8 mouse cellular contexts compared by ENCODE assay signal in the genomic region with DNA sequence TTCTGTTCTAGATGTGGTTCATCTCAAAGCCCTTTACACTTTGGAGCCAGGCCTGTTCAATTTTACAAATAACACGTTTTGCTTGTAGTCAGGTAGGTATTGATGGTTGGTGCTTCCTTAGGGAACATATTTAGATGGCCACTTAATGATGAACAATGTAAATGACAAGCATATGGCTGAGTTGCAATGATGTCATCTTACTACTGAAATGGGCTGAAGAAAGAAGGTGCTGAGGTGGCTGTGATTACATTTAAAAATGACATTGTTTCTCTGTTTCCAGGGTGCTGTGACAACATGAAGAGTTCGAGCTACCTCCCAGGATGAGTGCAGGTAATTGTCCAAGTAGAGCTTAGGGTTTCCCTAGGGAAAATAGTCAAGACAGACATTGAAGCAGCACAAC. TPM values are rescaled to one million over a fixed set of nuclear protein-coding genes. Genes with fewer than 3 reads are reported as not detected.
DNase-seq lines count a peak whose midpoint lies in the region; ATAC-seq and TF ChIP-seq lines count a peak whose summit lies in the region.

No protein-coding gene starts in this region.

- peak overlapping the region; percentile 88 for H3K4me2 ChIP-seq in forebrain, embryonic 13.5 days
- peak overlapping the region; percentile 87 for H3K4me2 ChIP-seq in liver, embryonic 14.5 days (ENCODE audit: low read depth)

- peaks cover 53% of the 10 kb centered on the region for H3K79me3 ChIP-seq in C2C12 (ENCODE audit: low read depth)

- peak overlapping the region; percentile 94 for H3ac ChIP-seq in C2C12 (ENCODE audit: control insufficient read depth, insufficient read length, low read depth)

- ATAC-seq in forebrain, embryonic 13.5 days = no peak
- ATAC-seq in liver, embryonic 14.5 days (ENCODE audit: insufficient read depth) = no peak

- peaks cover 2% of the 10 kb centered on the region for H3K4me1 ChIP-seq in heart, adult 2 months (ENCODE audit: control insufficient read depth, insufficient read depth, low read length)
- peaks cover 41% of the 10 kb centered on the region for H3K4me1 ChIP-seq in forebrain, embryonic 13.5 days
- peaks cover 16 to 26% of the 10 kb centered on the region in 2 experiments for H3K4me1 ChIP-seq in liver, embryonic 14.5 days (replicated peaks; ENCODE audit: control insufficient read depth in 2 of 2, insufficient read depth in 2 of 2, low read length in 1 of 2)

- intact Hi-C loops in heart, adult 2 months (cut with DNase I) = loop anchor here (5.0 kb wide), 2 partner anchors 78 to 93 kb away; partner anchors contain the start of genes Ttc9c and Zbtb3
- intact Hi-C loops in heart, postnatal 10 days (cut with DNase I) = no loop called here

- DNase-seq in heart, adult 2 months = no peak
- no peak for DNase-seq in heart, postnatal 10 days
- no peak for DNase-seq in liver, embryonic 14.5 days (ENCODE audit: low read depth in 3 of 3, low spot score in 3 of 3)
- DNase-seq in urinary bladder, adult 18-20 months (ENCODE audit: low spot score in 2 of 2) = no peak
- DNase-seq in layer of hippocampus, postnatal 25 days (ENCODE audit: extremely low spot score in 1 of 2, low spot score in 1 of 2) = no peak
- DNase-seq in cerebellum, adult 11 months = no peak

- no peaks in the 10 kb centered on the region for H3K27me3 ChIP-seq in heart, adult 2 months (ENCODE audit: control insufficient read depth, insufficient read depth, low read length)
- no peaks in the 10 kb centered on the region for H3K27me3 ChIP-seq in C2C12 (ENCODE audit: control insufficient read depth, insufficient read depth, insufficient read length)
- no peaks in the 10 kb centered on the region for H3K27me3 ChIP-seq in forebrain, embryonic 13.5 days
- H3K27me3 ChIP-seq in liver, embryonic 14.5 days (ENCODE audit: control insufficient read depth, insufficient read depth, low read length) = no peaks in the 10 kb centered on the region

- peak overlapping the region; percentile 58; the same call in 1 of the 2 replicates for H3K4me3 ChIP-seq in heart, adult 2 months
- peak overlapping the region; percentile 93 for H3K4me3 ChIP-seq in C2C12 (ENCODE audit: insufficient read depth, poor library complexity, severe bottlenecking)
- H3K4me3 ChIP-seq in forebrain, embryonic 13.5 days = peak overlapping the region; percentile 68
- H3K4me3 ChIP-seq in liver, embryonic 14.5 days (ENCODE audit: insufficient read depth in 1 of 2, low read depth in 2 of 2, low read length in 2 of 2) = peak overlapping the region; percentile 97 to 98

- 10% methylated on average over 2 of the region's 2 CpGs for WGBS in heart, adult 2 months
- WGBS in forebrain, embryonic 13.5 days = 4% methylated on average over 2 of the region's 2 CpGs
- WGBS in liver, embryonic 14.5 days (ENCODE audit: insufficient replicate concordance) = 0% methylated on average over 2 of the region's 2 CpGs

- no peak for TF ChIP-seq CTCF in heart, adult 2 months (IDR thresholded peaks at IDR 0.05)
- TF ChIP-seq CTCF in C2C12 (IDR thresholded peaks at IDR 0.05; ENCODE audit: control insufficient read depth, insufficient read depth, insufficient read length) = no peak
- TF ChIP-seq CTCF in liver, embryonic 14.5 days (IDR thresholded peaks at IDR 0.05; ENCODE audit: low read depth) = no peak

- TF ChIP-seq EP300 in heart, adult 2 months (IDR thresholded peaks at IDR 0.05; ENCODE audit: insufficient read depth, low read depth, low read length) = no peak
- TF ChIP-seq EP300 in liver, embryonic 14.5 days (IDR thresholded peaks at IDR 0.05; ENCODE audit: low read depth) = no peak

- no peak overlapping the region for H3K27ac ChIP-seq in heart, adult 2 months
- H3K27ac ChIP-seq in forebrain, embryonic 13.5 days = peak overlapping the region; percentile 80
- H3K27ac ChIP-seq in liver, embryonic 14.5 days = peak overlapping the region; percentile 96

- peaks cover 31% of the 10 kb centered on the region for H3K36me3 ChIP-seq in heart, adult 2 months (ENCODE audit: control insufficient read depth, insufficient read depth, low read length)
- H3K36me3 ChIP-seq in C2C12 (ENCODE audit: control insufficient read depth, insufficient read depth) = peaks cover 38% of the 10 kb centered on the region
- H3K36me3 ChIP-seq in forebrain, embryonic 13.5 days (ENCODE audit: poor library complexity, severe bottlenecking) = peaks cover 28% of the 10 kb centered on the region
- H3K36me3 ChIP-seq in liver, embryonic 14.5 days (replicated peaks; ENCODE audit: control insufficient read depth, insufficient read depth, low read depth) = peaks cover 34% of the 10 kb centered on the region

- H3K9me3 ChIP-seq in forebrain, embryonic 13.5 days (replicated peaks) = no peaks in the 10 kb centered on the region
- H3K9me3 ChIP-seq in liver, embryonic 14.5 days (ENCODE audit: control insufficient read depth, low read length) = no peaks in the 10 kb centered on the region

- H3K9ac ChIP-seq in heart, adult 2 months (ENCODE audit: low read depth, low read length) = no peak overlapping the region
- H3K9ac ChIP-seq in forebrain, embryonic 13.5 days = peak overlapping the region; percentile 93
- H3K9ac ChIP-seq in liver, embryonic 14.5 days (replicated peaks) = peak overlapping the region; percentile 100

- no peak for TF ChIP-seq POLR2A in heart, adult 2 months (IDR thresholded peaks at IDR 0.05; ENCODE audit: insufficient read depth, low read depth, low read length)

- no peaks in the 10 kb centered on the region; the same call in 1 of the 2 replicates for H3K79me2 ChIP-seq in heart, adult 2 months (replicated peaks; ENCODE audit: control insufficient read depth, insufficient read depth, low read length)
- peaks cover 70% of the 10 kb centered on the region for H3K79me2 ChIP-seq in C2C12 (ENCODE audit: control insufficient read depth, insufficient read depth)

TF ChIP-seq in C2C12, 6 proteins besides CTCF, POLR2A, EP300 and RAD21:
- TF ChIP-seq MYOD1 (IDR thresholded peaks at IDR 0.05; ENCODE audit: control insufficient read depth, insufficient read length, low read depth) (no peak), FOSL1 (IDR thresholded peaks at IDR 0.05; ENCODE audit: insufficient read depth, low read length, poor library complexity, severe bottlenecking) (no peak), USF1 (IDR thresholded peaks at IDR 0.05; ENCODE audit: low read depth) (no peak)

RNA-seq across cellular contexts. Expression of gene Slc3a2, which starts 1.2 kb away (rescaled TPM):
- 10 to 100 TPM; 41.0 to 42.2 TPM for total RNA-seq in heart, adult 2 months (2021)
- polyA plus RNA-seq in heart, adult 2 months (2012; rRNA removed) = 60.9 and 61.1 TPM in 2 replicates
- total RNA-seq in heart, postnatal 10 days (2021) = 10 to 100 TPM; 36.6 to 56.3 TPM
- polyA plus RNA-seq in C2C12 (2012; fragmentation: generic; extraction: Trizol) = 207 TPM
- 135 and 143 TPM in 2 replicates for polyA plus RNA-seq in forebrain, embryonic 13.5 days (2015; fragmentation: Nextera tagmentation; extraction: Ambion mirVana)
- polyA plus RNA-seq in liver, embryonic 14.5 days (2012; rRNA removed) = 78.4 and 82.2 TPM in 2 replicates
- 88.5 and 89.1 TPM in 2 replicates for polyA plus RNA-seq in liver, embryonic 14.5 days (2014; fragmentation: Nextera tagmentation; extraction: Ambion mirVana)
- 100 to 1,000 TPM; 155 to 170 TPM for total RNA-seq in layer of hippocampus, postnatal 25 days (2021)

RNA-seq across cellular contexts. Expression of gene Wdr74, which starts 11.2 kb away (rescaled TPM):
- total RNA-seq in heart, adult 2 months (2021) = 10 to 100 TPM; 18.7 to 19.2 TPM
- polyA plus RNA-seq in heart, adult 2 months (2012; rRNA removed) = 15.7 and 18.2 TPM in 2 replicates
- total RNA-seq in heart, postnatal 10 days (2021) = 10 to 100 TPM; 24.9 to 27.2 TPM
- polyA plus RNA-seq in C2C12 (2012; fragmentation: generic; extraction: Trizol) = 116 TPM
- polyA plus RNA-seq in forebrain, embryonic 13.5 days (2015; fragmentation: Nextera tagmentation; extraction: Ambion mirVana) = 92.0 and 97.4 TPM in 2 replicates
- polyA plus RNA-seq in liver, embryonic 14.5 days (2012; rRNA removed) = 27.7 and 34.1 TPM in 2 replicates
- polyA plus RNA-seq in liver, embryonic 14.5 days (2014; fragmentation: Nextera tagmentation; extraction: Ambion mirVana) = 51.6 and 57.6 TPM in 2 replicates
- total RNA-seq in layer of hippocampus, postnatal 25 days (2021) = 10 to 100 TPM; 43.9 to 53.6 TPM

RNA-seq across cellular contexts. Expression of gene 1700092M07Rik, which starts 16.1 kb away (rescaled TPM):
- under 1 TPM in 1 of 2 experiments, not detected in 1; 0.57 TPM for total RNA-seq in heart, adult 2 months (2021)
- polyA plus RNA-seq in heart, adult 2 months (2012; rRNA removed) = 0.62 and 1.3 TPM in 2 replicates
- not detected for total RNA-seq in heart, postnatal 10 days (2021)
- 1.7 TPM for polyA plus RNA-seq in C2C12 (2012; fragmentation: generic; extraction: Trizol)
- polyA plus RNA-seq in forebrain, embryonic 13.5 days (2015; fragmentation: Nextera tagmentation; extraction: Ambion mirVana) = 1.9 and 3.7 TPM in 2 replicates
- polyA plus RNA-seq in liver, embryonic 14.5 days (2012; rRNA removed) = 0.65 and 0.78 TPM in 2 replicates
- polyA plus RNA-seq in liver, embryonic 14.5 days (2014; fragmentation: Nextera tagmentation; extraction: Ambion mirVana) = 0.34 and 0.63 TPM in 2 replicates
- 1 to 10 TPM in 1 of 2 experiments, not detected in 1; 1.5 TPM for total RNA-seq in layer of hippocampus, postnatal 25 days (2021)

RNA-seq across cellular contexts. Expression of gene Stx5a, which starts 16.8 kb away (rescaled TPM):
- total RNA-seq in heart, adult 2 months (2021) = 10 to 100 TPM; 23.8 to 25.3 TPM
- polyA plus RNA-seq in heart, adult 2 months (2012; rRNA removed) = 33.4 and 49.3 TPM in 2 replicates
- total RNA-seq in heart, postnatal 10 days (2021) = 10 to 100 TPM; 43.6 to 44.4 TPM
- polyA plus RNA-seq in C2C12 (2012; fragmentation: generic; extraction: Trizol) = 32.9 TPM
- polyA plus RNA-seq in forebrain, embryonic 13.5 days (2015; fragmentation: Nextera tagmentation; extraction: Ambion mirVana) = 117 and 118 TPM in 2 replicates
- polyA plus RNA-seq in liver, embryonic 14.5 days (2012; rRNA removed) = 29.9 and 32.0 TPM in 2 replicates
- polyA plus RNA-seq in liver, embryonic 14.5 days (2014; fragmentation: Nextera tagmentation; extraction: Ambion mirVana) = 36.7 and 36.9 TPM in 2 replicates
- 10 to 100 TPM; 59.9 to 70.7 TPM for total RNA-seq in layer of hippocampus, postnatal 25 days (2021)

RNA-seq across cellular contexts. Expression of gene Nxf1, which starts 32.5 kb away (rescaled TPM):
- 10 to 100 TPM; 35.5 to 41.8 TPM for total RNA-seq in heart, adult 2 months (2021)
- 66.5 and 93.2 TPM in 2 replicates for polyA plus RNA-seq in heart, adult 2 months (2012; rRNA removed)
- total RNA-seq in heart, postnatal 10 days (2021) = 10 to 100 TPM; 61.7 to 67.6 TPM
- 78.5 TPM for polyA plus RNA-seq in C2C12 (2012; fragmentation: generic; extraction: Trizol)
- polyA plus RNA-seq in forebrain, embryonic 13.5 days (2015; fragmentation: Nextera tagmentation; extraction: Ambion mirVana) = 194 and 211 TPM in 2 replicates
- 66.2 and 90.9 TPM in 2 replicates for polyA plus RNA-seq in liver, embryonic 14.5 days (2012; rRNA removed)
- polyA plus RNA-seq in liver, embryonic 14.5 days (2014; fragmentation: Nextera tagmentation; extraction: Ambion mirVana) = 77.4 and 84.9 TPM in 2 replicates
- 10 to 100 TPM; 75.4 to 95.3 TPM for total RNA-seq in layer of hippocampus, postnatal 25 days (2021)
